Mouse (Mus musculus): ENCODE measurements around the gene Drap1. TPM values are rescaled to one million over a fixed set of nuclear protein-coding genes. Genes with fewer than 3 reads are reported as not detected.
A peak's percentile ranks its signal among the peaks of the same experiment; 100 is the strongest.
"Not testable (repeated sequence)": the region's sequence is repeated elsewhere in the genome, so short reads cannot be mapped to it uniquely, and the experiment has no call there.

Gene Drap1
- polyA plus RNA-seq, 1 experiment from 2014 or later: 190 TPM

- 60% methylated on average over 4 of the region's 4 CpGs for WGBS
- not testable (repeated sequence) for H3K9ac ChIP-seq, H3K4me3 ChIP-seq
Observed at GRCm38 (mm10) chr19:5401073-5401472, 23.7 kb downstream of the Drap1 start.

GRCm38 (mm10) chr19:5395371-5395770 lies 29.4 kb downstream of the Drap1 start:
- H3K36me3 ChIP-seq: no peaks in the 10 kb centered on the region

More at GRCm38 (mm10) chr19:5401073-5401472, 23.7 kb downstream of the Drap1 start:
- peak overlapping the region; percentile 28 for H3K4me2 ChIP-seq
- not testable (repeated sequence) for H3K4me1 ChIP-seq (replicated peaks); H3K27ac ChIP-seq (ENCODE audit: poor library complexity, severe bottlenecking); H3K27me3 ChIP-seq (replicated peaks); H3K36me3 ChIP-seq; H3K9me3 ChIP-seq (replicated peaks)
- ATAC-seq (ENCODE audit: insufficient number of reproducible peaks, low FRiP score): 0 out of 2 replicates have a peak, but pooled peaks have one; percentile 17

DNA sequence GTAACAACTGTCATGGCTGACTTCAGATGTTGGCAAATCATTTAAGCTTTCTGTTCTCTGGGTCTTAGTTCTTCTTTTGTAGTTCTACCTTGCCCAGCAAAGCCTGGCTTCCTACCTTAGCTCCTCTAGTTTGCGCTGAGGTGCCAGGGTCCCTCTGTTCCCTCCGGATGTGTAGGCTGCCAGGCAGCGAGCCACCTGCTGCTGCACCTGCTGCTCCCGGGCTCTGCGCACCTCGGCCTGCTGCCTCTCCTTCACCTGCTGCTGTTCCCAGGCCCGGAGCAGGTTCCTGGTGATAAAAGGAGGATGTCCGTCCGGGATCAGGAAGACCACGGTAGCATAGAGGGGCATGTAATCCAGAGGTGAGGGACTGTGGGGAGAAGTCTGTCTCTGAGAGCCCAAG lies 30.6 kb downstream of the Drap1 start:
- Histone ChIP-seq H3K9ac (no peak overlapping the region), H3K4me3 (no peak overlapping the region), H3K4me1 (replicated peaks) (peaks cover 25% of the 10 kb centered on the region), H3K27ac (ENCODE audit: poor library complexity, severe bottlenecking) (no peak overlapping the region), H3K9me3 (replicated peaks) (no peaks in the 10 kb centered on the region), H3K36me3 (no peaks in the 10 kb centered on the region), H3K27me3 (replicated peaks) (no peaks in the 10 kb centered on the region), H3K4me2 (no peak overlapping the region)
- 46% methylated on average over 10 of the region's 10 CpGs for WGBS
- ATAC-seq (ENCODE audit: insufficient number of reproducible peaks, low FRiP score): no peak

More at GRCm38 (mm10) chr19:5395371-5395770, 29.4 kb downstream of the Drap1 start:
- no peak overlapping the region for H3K4me2 ChIP-seq
- no peak overlapping the region for H3K9ac ChIP-seq
- ATAC-seq (ENCODE audit: insufficient number of reproducible peaks, low FRiP score): no peak
- H3K4me1 ChIP-seq (replicated peaks): peaks cover 13% of the 10 kb centered on the region
- no peak overlapping the region for H3K27ac ChIP-seq (ENCODE audit: poor library complexity, severe bottlenecking)
- H3K27me3 ChIP-seq (replicated peaks): no peaks in the 10 kb centered on the region
- no peaks in the 10 kb centered on the region for H3K9me3 ChIP-seq (replicated peaks)
- 65% methylated on average over 4 of the region's 4 CpGs for WGBS
- H3K4me3 ChIP-seq: no peak overlapping the region

GRCm38 (mm10) chr19:5392892-5393291 lies 31.9 kb downstream of the Drap1 start:
- H3K27ac ChIP-seq (ENCODE audit: poor library complexity, severe bottlenecking): 0 out of 2 replicates have a peak overlapping the region, but pooled peaks have one; percentile 65
- peaks cover 28% of the 10 kb centered on the region for H3K4me1 ChIP-seq (replicated peaks)
- H3K9me3 ChIP-seq (replicated peaks): no peaks in the 10 kb centered on the region
- WGBS: 28% methylated on average over 4 of the region's 4 CpGs
- ATAC-seq (ENCODE audit: insufficient number of reproducible peaks, low FRiP score): no peak
- no peak overlapping the region for H3K4me3 ChIP-seq
- H3K9ac ChIP-seq: no peak overlapping the region
- H3K27me3 ChIP-seq (replicated peaks): no peaks in the 10 kb centered on the region
- H3K36me3 ChIP-seq: no peaks in the 10 kb centered on the region
- no peak overlapping the region for H3K4me2 ChIP-seq

DNA sequence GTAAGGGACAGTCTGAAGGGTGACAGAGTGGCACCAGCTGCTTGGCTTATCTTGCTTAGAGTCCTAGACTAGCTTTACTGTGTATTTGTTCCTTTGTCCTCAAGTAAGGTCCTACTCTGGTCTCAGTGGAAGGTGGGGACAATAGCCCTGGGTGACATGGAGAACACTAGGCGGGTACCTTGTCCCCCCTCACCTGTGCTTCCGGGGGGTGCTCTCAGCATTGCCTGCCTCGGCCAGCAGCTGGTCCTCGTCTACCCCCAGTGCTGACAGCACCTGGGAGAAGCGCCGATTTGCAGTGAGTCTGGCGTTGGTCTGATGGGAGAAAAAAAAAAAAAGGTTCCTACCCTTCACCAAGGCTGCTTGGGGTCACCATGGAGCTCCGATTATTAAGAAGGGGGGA lies 34.4 kb downstream of the Drap1 start:
- Histone ChIP-seq H3K9me3 (replicated peaks) (no peaks in the 10 kb centered on the region), H3K4me2 (peak overlapping the region; percentile 89), H3K9ac (no peak overlapping the region; the same call in 1 of the 2 replicates), H3K27me3 (replicated peaks) (no peaks in the 10 kb centered on the region), H3K27ac (ENCODE audit: poor library complexity, severe bottlenecking) (peak overlapping the region; percentile 81; the same call in 1 of the 2 replicates), H3K4me1 (replicated peaks) (peaks cover 44% of the 10 kb centered on the region), H3K36me3 (peaks cover 8% of the 10 kb centered on the region), H3K4me3 (peak overlapping the region; percentile 99)
- WGBS: 53% methylated on average over 8 of the region's 8 CpGs
- no peak for ATAC-seq (ENCODE audit: insufficient number of reproducible peaks, low FRiP score)

DNA sequence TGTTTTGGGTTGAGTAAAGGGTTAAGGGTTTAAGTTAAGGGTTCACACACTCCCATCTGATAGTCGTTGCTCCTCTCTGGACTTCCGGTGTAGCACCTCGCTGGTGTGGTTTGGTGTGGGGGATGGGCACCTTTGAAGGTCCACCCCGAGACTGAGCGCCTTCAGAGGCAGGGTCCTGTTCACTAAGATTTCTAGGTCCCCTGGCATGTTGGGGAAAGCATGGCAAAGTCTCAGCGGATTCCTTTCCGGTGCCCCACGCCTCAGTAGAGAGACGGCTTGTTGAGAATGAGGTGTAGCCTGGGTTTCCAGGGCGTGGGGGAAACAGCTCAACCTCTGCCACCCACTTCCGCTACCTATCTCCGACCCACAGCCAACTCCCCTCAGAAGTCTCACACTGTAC lies 35.1 kb downstream of the Drap1 start:
- no peaks in the 10 kb centered on the region for H3K27me3 ChIP-seq (replicated peaks)
- peak overlapping the region; percentile 81 for H3K27ac ChIP-seq (ENCODE audit: poor library complexity, severe bottlenecking)
- no peak for ATAC-seq (ENCODE audit: insufficient number of reproducible peaks, low FRiP score)
- WGBS: 20% methylated on average over 12 of the region's 12 CpGs
- peak overlapping the region; percentile 97 for H3K9ac ChIP-seq
- peak overlapping the region; percentile 99 for H3K4me3 ChIP-seq
- peaks cover 44% of the 10 kb centered on the region for H3K4me1 ChIP-seq (replicated peaks)
- peak overlapping the region; percentile 89 for H3K4me2 ChIP-seq
- H3K36me3 ChIP-seq: peaks cover 16% of the 10 kb centered on the region
- H3K9me3 ChIP-seq (replicated peaks): no peaks in the 10 kb centered on the region

GRCm38 (mm10) chr19:5388588-5389242 lies 36.1 kb downstream of the Drap1 start, which contains the start of gene Sart1:
TSS of gene Sart1 (minus strand) at chr19:5388703.
- under 1% methylated on average over 43 of the region's 43 CpGs for WGBS
- Histone ChIP-seq H3K9ac (peak within 1 kb of the TSS; percentile 97), H3K4me2 (peak within 1 kb of the TSS; percentile 89), H3K27ac (ENCODE audit: poor library complexity, severe bottlenecking) (peak within 1 kb of the TSS; percentile 81), H3K4me3 (peak within 1 kb of the TSS; percentile 99), H3K27me3 (replicated peaks) (no peaks in the 10 kb centered on the region), H3K9me3 (replicated peaks) (no peaks in the 10 kb centered on the region), H3K4me1 (replicated peaks) (peaks cover 44% of the 10 kb centered on the region), H3K36me3 (peaks cover 25% of the 10 kb centered on the region)
- peak; percentile 93 for ATAC-seq (ENCODE audit: insufficient number of reproducible peaks, low FRiP score)

DNA sequence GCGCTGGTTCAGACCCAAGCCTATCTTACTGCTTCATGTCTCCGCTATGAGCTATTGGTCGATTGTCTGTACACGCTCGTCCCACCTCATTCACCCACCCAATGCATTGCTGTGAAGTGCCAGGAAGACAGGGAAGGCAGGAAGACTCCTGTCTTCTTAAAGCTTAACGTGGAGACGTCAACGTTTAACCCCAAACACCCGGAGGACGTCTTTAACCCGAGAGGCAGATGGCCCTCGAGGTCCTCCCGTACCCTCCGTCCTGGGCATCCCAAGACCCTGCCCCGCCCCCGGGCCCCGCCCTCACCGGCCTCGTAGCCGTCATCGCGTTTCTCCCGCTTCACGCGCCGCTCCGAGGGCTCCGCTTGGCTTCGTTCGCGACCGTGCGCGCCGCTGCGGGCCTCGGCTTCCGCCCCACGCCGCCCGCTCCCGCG lies 36.8 kb downstream of the Drap1 start:
- WGBS: under 1% methylated on average over 43 of the region's 43 CpGs
- no peaks in the 10 kb centered on the region for H3K27me3 ChIP-seq (replicated peaks)
- peaks cover 32% of the 10 kb centered on the region for H3K36me3 ChIP-seq
- peak overlapping the region; percentile 97 for H3K9ac ChIP-seq
- peak overlapping the region; percentile 99 for H3K4me3 ChIP-seq
- H3K9me3 ChIP-seq (replicated peaks): no peaks in the 10 kb centered on the region
- peak overlapping the region; percentile 89 for H3K4me2 ChIP-seq
- H3K4me1 ChIP-seq (replicated peaks): peaks cover 42% of the 10 kb centered on the region
- ATAC-seq (ENCODE audit: insufficient number of reproducible peaks, low FRiP score): peak; percentile 73
- peak overlapping the region; percentile 78 for H3K27ac ChIP-seq (ENCODE audit: poor library complexity, severe bottlenecking)

DNA sequence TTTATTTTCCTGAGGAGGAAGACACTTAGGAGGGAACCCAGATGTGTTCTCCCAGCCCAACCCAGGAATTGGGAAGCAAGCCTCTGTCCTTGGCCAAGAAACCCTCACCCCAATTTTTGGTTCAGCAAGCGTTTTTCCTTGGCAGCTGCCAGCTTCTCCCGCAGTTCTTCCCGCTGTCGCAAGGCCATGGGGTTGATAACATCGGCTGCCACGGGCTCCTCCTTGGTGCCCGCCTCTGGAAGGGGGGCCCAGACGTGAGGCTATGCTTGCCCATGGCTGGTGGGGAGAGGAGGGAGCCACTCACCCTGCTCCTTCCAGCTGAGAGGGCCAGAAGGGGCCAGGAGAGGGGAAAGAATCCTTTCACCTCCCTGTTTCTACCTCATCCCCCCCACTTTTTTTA lies 40.1 kb downstream of the Drap1 start:
- Histone ChIP-seq H3K9me3 (replicated peaks) (no peaks in the 10 kb centered on the region), H3K36me3 (peaks cover 65% of the 10 kb centered on the region), H3K9ac (no peak overlapping the region), H3K27me3 (replicated peaks) (no peaks in the 10 kb centered on the region), H3K4me1 (replicated peaks) (peaks cover 25% of the 10 kb centered on the region), H3K27ac (ENCODE audit: poor library complexity, severe bottlenecking) (no peak overlapping the region), H3K4me2 (no peak overlapping the region), H3K4me3 (no peak overlapping the region)
- WGBS: 92% methylated on average over 8 of the region's 8 CpGs
- no peak for ATAC-seq (ENCODE audit: insufficient number of reproducible peaks, low FRiP score)

DNA sequence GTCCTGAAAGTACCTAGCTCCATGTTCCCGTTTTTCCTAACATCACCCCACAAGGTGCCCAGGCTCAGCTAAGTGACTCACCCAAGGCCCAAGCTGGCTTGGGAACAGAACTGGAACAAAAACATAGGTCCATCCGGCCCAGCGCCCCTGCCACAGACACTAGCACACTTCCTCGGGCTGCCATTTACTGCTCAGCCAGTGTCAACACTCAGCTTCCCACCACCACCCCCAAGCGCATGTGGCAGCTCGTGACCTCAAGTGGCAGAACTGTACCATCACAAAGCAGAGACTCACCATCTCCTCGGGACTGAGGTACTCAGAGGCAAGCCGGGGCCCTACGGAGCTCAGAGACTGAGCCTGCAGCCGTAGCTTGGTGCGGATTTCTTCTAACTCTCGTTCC lies 41.5 kb downstream of the Drap1 start:
- H3K4me3 ChIP-seq: no peak overlapping the region
- no peaks in the 10 kb centered on the region for H3K27me3 ChIP-seq (replicated peaks)
- H3K9ac ChIP-seq: no peak overlapping the region
- ATAC-seq (ENCODE audit: insufficient number of reproducible peaks, low FRiP score): no peak
- no peak overlapping the region for H3K4me2 ChIP-seq
- H3K36me3 ChIP-seq: peaks cover 79% of the 10 kb centered on the region
- WGBS: 92% methylated on average over 12 of the region's 12 CpGs
- H3K27ac ChIP-seq (ENCODE audit: poor library complexity, severe bottlenecking): no peak overlapping the region
- H3K4me1 ChIP-seq (replicated peaks): peaks cover 18% of the 10 kb centered on the region
- H3K9me3 ChIP-seq (replicated peaks): no peaks in the 10 kb centered on the region

DNA sequence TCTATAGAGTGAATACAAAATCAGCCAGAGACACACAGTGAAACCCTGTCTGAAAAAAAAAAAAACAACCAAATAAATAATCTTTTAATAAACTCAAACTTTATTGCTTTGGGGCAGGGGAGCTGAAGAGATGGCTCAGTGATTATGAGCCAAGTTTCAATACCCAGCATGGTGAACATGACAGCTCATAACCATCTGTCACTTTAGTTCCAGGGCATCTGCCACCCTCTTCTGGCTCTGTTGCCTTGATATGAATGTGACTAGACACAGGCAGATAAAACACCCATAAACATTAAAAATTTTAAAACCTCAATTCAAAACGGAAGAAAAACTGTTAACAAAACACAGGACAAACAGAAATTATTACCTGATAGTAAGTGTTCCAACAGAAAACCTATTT lies 47.3 kb downstream of the Drap1 start:
- Histone ChIP-seq H3K4me2 (no peak overlapping the region), H3K4me3 (no peak overlapping the region), H3K4me1 (replicated peaks) (no peaks in the 10 kb centered on the region), H3K9ac (no peak overlapping the region), H3K27me3 (replicated peaks) (no peaks in the 10 kb centered on the region), H3K9me3 (replicated peaks) (no peaks in the 10 kb centered on the region), H3K27ac (ENCODE audit: poor library complexity, severe bottlenecking) (no peak overlapping the region), H3K36me3 (peaks cover 65% of the 10 kb centered on the region)
- WGBS: 85% methylated on average over 1 of the region's 1 CpGs
- ATAC-seq (ENCODE audit: insufficient number of reproducible peaks, low FRiP score): no peak

Data from heart, embryonic 12.5 days (tissue).